Mouse (Mus musculus) naive thymus-derived CD4-positive, alpha-beta T cell, adult 2 months (primary cell): ENCODE measurements at regions not wholly inside any gene's neighbourhood (a gene's known extent, or its start where the extent isn't known, plus 50 kb on each side); places are given as distances from the start of the nearest gene placed in this dataset.

Experiments
- DNase-seq: peaks from one replicate; pipeline ENCODE4 v3.0.0-alpha.2; 2011; ENCODE audit warnings: low read depth

GRCm38 (mm10) chr1:97555565-97555955 is 106.3 kb downstream of the D1Ertd622e start:
- no peak for DNase-seq

- no peak for DNase-seq
Observed at GRCm38 (mm10) chr1:97554936-97555564, 106.8 kb downstream of the D1Ertd622e start.

- DNase-seq = no peak
Observed at GRCm38 (mm10) chr1:97553485-97554474, 108.1 kb downstream of the D1Ertd622e start.

- DNase-seq = no peak
Observed at GRCm38 (mm10) chr1:97552886-97553285, 109.0 kb downstream of the D1Ertd622e start.

GRCm38 (mm10) chr1:97541162-97541493 is 120.7 kb downstream of the D1Ertd622e start:
- no peak for DNase-seq

- DNase-seq = no peak
Observed at GRCm38 (mm10) chr1:97540291-97541161, 121.3 kb downstream of the D1Ertd622e start.

- DNase-seq = peak; percentile 28
Observed at GRCm38 (mm10) chr1:97496915-97497314, 165.0 kb downstream of the D1Ertd622e start.

GRCm38 (mm10) chr1:97479921-97480320 is 182.0 kb downstream of the D1Ertd622e start:
- DNase-seq = no peak
